Mouse (Mus musculus) spleen, adult 2 months (tissue): Measurements from ENCODE around the gene Haao. TPM values are rescaled to one million over a fixed set of nuclear protein-coding genes. Genes with fewer than 3 reads are reported as not detected.
A peak's percentile ranks its signal among the peaks of the same experiment; 100 is the strongest.

ENCODE experiments used
- DNase-seq, 2 experiments: peaks; one replicate each; pipeline versions ENCODE4 v3.0.0 to v3.0.0-alpha.2; 2012 to 2021; ENCODE audit warnings: low spot score in 2 of 2, low read depth in 1 of 2
- H3K27ac ChIP-seq: fragments of 200-500 bp; 2 replicates; pipeline ENCODE4 v1.5.1; 2012; ENCODE audit warnings: low read length, inconsistent platforms; ENCODE audit not compliant: insufficient read depth
- H3K27me3 ChIP-seq: fragments of 200-500 bp; 2 replicates; pipeline ENCODE4 v1.6.1; 2012; ENCODE audit warnings: mild to moderate bottlenecking, moderate library complexity, low read length, inconsistent platforms; ENCODE audit not compliant: control insufficient read depth, insufficient read depth
- H3K36me3 ChIP-seq: fragments of 200-500 bp; 2 replicates; pipeline ENCODE4 v1.6.1; 2012; ENCODE audit warnings: mild to moderate bottlenecking, low read length, inconsistent platforms; ENCODE audit not compliant: control insufficient read depth, insufficient read depth
- H3K4me1 ChIP-seq: fragments of 200-500 bp; 2 replicates; pipeline ENCODE4 v1.6.1; 2011; ENCODE audit warnings: inconsistent platforms; ENCODE audit not compliant: control insufficient read depth, insufficient read depth, insufficient read length
- H3K4me3 ChIP-seq: fragments of 200-500 bp; 2 replicates; pipeline ENCODE4 v1.5.1; 2011; ENCODE audit warnings: mild to moderate bottlenecking, inconsistent platforms; ENCODE audit not compliant: insufficient read depth, insufficient read length; ENCODE audit errors: extremely low read depth
- CTCF ChIP-seq: fragments of 200-500 bp; IDR thresholded peaks from 2 replicates; pipeline ENCODE4 v1.5.1; 2011; ENCODE audit warnings: mild to moderate bottlenecking, inconsistent platforms; ENCODE audit not compliant: insufficient read depth, insufficient read length, insufficient replicate concordance; ENCODE audit errors: extremely low read depth
- POLR2A ChIP-seq: fragments of 200-500 bp; IDR thresholded peaks from 2 replicates; pipeline ENCODE4 v1.6.1; 2011; ENCODE audit warnings: low read depth, low read length, inconsistent platforms
- WGBS: fragments of 180-500 bp; shearing (Covaris S2); methylation state at CpG from one replicate; pipeline ENCODE4 v1.1.7; 2018; 5-methylcytosine and 5-hydroxymethylcytosine counted together
- polyA plus RNA-seq: library from polyadenylated mRNA; depleted of rRNA; stranded (reverse); fragments of >200 nt; gene quantifications from 2 replicates; pipeline ENCODE4 v1.2.3, GENCODE M21; 2012; rRNA removed

The Haao gene
- polyA plus RNA-seq, 1 experiment, result 98.5 TPM

DNA sequence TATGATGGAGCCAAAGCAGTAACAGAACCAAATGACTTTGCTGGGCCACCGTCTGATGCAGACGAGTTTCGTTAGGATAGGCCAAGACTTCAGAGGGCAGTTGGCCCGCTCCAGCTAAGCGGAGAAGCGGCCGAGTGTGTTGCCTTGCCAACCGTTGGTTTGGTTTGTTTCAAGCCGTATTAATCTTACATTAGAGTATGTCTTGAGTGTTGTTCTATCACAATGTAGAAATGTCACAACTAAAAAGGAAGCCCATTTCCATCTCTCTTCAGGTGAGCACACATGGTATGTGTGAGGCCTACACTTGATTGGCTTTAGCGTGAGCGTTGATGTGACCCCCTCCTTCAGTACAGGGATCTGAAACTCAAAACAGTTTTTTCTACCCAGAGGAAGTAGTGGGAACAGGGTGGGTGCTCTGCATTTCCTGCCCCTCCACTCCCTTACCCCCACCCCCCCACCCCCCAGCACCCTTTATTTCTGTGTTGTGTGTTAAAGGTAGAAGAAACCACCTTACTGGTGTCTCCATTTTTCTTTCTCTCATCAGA lies 48.2 kb downstream of the Haao start:
- peak overlapping the region; percentile 89 for H3K27ac ChIP-seq
- H3K27me3 ChIP-seq, result no peaks in the 10 kb centered on the region
- TF ChIP-seq POLR2A, result no peak; the same call in 1 of the 2 replicates
- TF ChIP-seq CTCF, result no peak
- 56% methylated on average over 11 of the region's 11 CpGs for WGBS
- peak overlapping the region; percentile 26; the same call in 1 of the 2 replicates for H3K4me3 ChIP-seq
- H3K4me1 ChIP-seq, result peaks cover 12% of the 10 kb centered on the region; the same call in 1 of the 2 replicates
- H3K36me3 ChIP-seq, result peaks cover 11% of the 10 kb centered on the region
- DNase-seq, result peak; percentile 49 to 63

DNA sequence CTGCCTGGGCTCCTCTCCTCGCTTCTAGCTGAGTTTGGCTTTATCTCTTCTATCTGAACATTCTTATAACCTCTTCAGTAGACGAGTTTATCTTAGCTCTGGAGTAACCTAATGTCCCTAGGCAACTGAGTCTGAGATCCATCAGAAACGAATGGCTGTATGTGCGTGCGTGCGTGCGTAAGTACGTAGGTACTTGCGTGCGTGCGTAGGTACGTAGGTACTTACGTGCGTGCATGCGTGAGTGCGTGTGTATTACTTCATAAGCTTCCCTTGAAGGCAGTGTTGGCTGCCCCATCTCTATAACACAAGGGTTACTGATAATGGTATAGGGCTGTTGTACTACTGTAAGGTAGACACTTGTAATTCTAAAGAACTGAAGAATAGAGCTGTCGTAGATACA lies 52.6 kb downstream of the Haao start:
- Histone ChIP-seq H3K27ac (no peak overlapping the region), H3K4me1 (peaks cover 9% of the 10 kb centered on the region; the same call in 1 of the 2 replicates), H3K36me3 (peaks cover 22% of the 10 kb centered on the region), H3K27me3 (no peaks in the 10 kb centered on the region), H3K4me3 (no peak overlapping the region)
- no peak for DNase-seq
- 96% methylated on average over 17 of the region's 17 CpGs for WGBS
- TF ChIP-seq CTCF, result no peak
- TF ChIP-seq POLR2A, result no peak

DNA sequence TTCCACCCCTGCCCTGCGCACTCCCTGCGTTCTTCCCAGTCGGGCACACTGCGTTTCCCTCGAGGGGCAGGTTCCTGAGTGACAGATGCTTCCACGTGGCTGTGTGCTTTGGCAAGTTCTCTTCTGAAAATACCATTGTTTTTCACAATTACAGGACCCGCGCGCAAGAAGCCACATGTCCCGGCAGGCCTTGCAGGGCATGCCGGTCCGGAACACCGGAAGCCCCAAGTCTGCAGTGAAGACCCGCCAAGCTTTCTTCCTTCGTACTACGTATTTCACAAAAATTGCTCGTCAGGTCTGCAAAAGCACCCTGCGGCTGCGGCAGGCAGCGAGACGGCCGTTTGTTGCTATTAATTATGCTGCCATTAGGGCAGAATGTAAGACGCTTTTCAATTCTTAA lies 55.4 kb downstream of the Haao start:
- H3K4me1 ChIP-seq, result peaks cover 2% of the 10 kb centered on the region; the same call in 1 of the 2 replicates
- H3K27me3 ChIP-seq, result no peaks in the 10 kb centered on the region
- WGBS, result 96% methylated on average over 23 of the region's 23 CpGs
- H3K4me3 ChIP-seq, result no peak overlapping the region
- TF ChIP-seq CTCF (no peak), POLR2A (no peak)
- no peak for DNase-seq
- H3K36me3 ChIP-seq, result peaks cover 28% of the 10 kb centered on the region
- H3K27ac ChIP-seq, result no peak overlapping the region

DNA sequence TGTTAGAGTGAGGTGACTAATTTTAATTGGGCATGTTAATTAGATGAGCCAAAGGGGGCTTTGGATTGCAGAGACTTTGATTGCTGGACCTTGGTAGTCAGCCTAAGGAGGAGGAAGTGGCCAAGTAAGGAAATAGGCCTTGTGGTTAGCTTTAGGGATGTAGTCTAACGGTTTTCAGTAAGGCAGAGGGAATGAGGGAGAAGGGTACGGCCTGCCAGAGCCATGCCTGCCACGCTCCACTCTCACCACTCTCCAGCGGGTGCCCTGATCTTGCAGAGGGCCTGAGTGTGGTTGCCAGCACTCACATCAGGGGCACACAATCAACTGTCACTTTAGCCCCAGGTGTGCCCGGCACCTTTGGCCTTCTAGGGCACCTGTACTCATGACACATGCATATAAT lies 57.6 kb downstream of the Haao start:
- Histone ChIP-seq H3K4me1 (peaks cover 6% of the 10 kb centered on the region; the same call in 1 of the 2 replicates), H3K36me3 (peaks cover 25% of the 10 kb centered on the region), H3K27ac (no peak overlapping the region), H3K27me3 (no peaks in the 10 kb centered on the region), H3K4me3 (no peak overlapping the region)
- no peak for TF ChIP-seq POLR2A
- no peak for TF ChIP-seq CTCF
- WGBS, result 41% methylated on average over 5 of the region's 5 CpGs
- DNase-seq, result no peak

DNA sequence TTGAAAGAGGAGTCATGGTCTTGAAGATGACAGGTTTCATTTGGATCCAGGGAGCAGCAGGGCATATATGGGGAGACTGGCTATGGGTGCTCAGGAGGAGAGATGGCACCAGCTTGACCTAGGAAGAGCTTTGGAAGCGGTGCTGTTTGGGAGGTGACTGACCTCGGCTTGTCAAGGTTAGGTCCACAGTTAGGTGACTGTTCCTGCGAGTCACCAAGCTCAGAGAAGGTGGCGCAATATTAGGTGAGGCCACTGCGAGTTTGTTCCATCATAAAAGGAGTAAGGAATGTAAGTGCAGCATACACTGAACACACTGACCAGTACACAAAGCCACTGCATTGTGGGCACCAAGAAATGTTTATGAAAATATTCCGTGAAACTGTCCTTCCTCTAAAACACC lies 61.3 kb downstream of the Haao start:
- peaks cover 22% of the 10 kb centered on the region for H3K36me3 ChIP-seq
- no peak overlapping the region for H3K4me3 ChIP-seq
- DNase-seq, result no peak
- no peaks in the 10 kb centered on the region for H3K27me3 ChIP-seq
- peak overlapping the region; percentile 54 for H3K27ac ChIP-seq
- H3K4me1 ChIP-seq, result peaks cover 6% of the 10 kb centered on the region; the same call in 1 of the 2 replicates
- WGBS, result 92% methylated on average over 6 of the region's 6 CpGs
- no peak for TF ChIP-seq POLR2A
- no peak for TF ChIP-seq CTCF

DNA sequence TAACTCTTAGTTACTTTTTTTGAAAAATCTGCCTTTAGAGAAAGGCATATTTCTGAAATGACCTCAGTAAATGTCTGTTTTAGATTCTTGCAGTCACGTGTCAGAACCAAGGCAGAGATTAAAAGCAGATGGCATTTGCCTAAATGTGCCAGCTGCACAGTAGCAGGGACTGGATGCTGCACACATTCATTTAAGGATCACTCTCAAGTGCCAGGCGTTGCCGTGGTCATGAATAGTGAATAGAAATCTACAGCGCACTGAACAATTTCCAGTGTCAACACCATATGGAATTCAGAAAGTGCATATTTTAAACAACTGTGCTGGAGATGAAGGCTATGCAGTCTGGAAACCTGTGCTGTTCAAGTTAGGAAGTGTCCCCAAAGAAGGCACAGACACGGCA lies 65.0 kb downstream of the Haao start:
- Histone ChIP-seq H3K27ac (no peak overlapping the region), H3K4me3 (no peak overlapping the region), H3K27me3 (no peaks in the 10 kb centered on the region), H3K36me3 (peaks cover 17% of the 10 kb centered on the region), H3K4me1 (peaks cover 4% of the 10 kb centered on the region; the same call in 1 of the 2 replicates)
- no peak for DNase-seq
- WGBS, result 92% methylated on average over 5 of the region's 5 CpGs
- TF ChIP-seq POLR2A, result no peak
- TF ChIP-seq CTCF, result no peak

Other genes starting within 250 kb of the Haao start
- gene Kcng3, start 216.1 kb downstream of the Haao start, polyA plus RNA-seq, result 0.51 and 0.79 TPM in 2 replicates
- gene Mta3, start 141.8 kb downstream of the Haao start, polyA plus RNA-seq, result 30.5 and 45.5 TPM in 2 replicates